Comparison of ENCODE assay signal across 8 mouse cellular contexts in genomic region chr19:44554490-44554860, GRCm38 (mm10). TPM values are rescaled to one million over a fixed set of nuclear protein-coding genes. Genes with fewer than 3 reads are reported as not detected.
DNase-seq lines count a peak whose midpoint lies in the region; ATAC-seq lines count a peak whose summit lies in the region.

No protein-coding gene starts in this region.

- no peak for ATAC-seq in forebrain, embryonic 11.5 days (replicated peaks; ENCODE audit: low FRiP score)
- no peak for ATAC-seq in liver, embryonic 13.5 days (ENCODE audit: low read depth)
- ATAC-seq in stomach, embryonic 16.5 days (ENCODE audit: insufficient read depth, low FRiP score), result no peak

- peak overlapping the region; percentile 91 for H3K4me2 ChIP-seq in forebrain, embryonic 11.5 days (ENCODE audit: low read depth, low read length, severe bottlenecking)
- H3K4me2 ChIP-seq in liver, embryonic 13.5 days, result peak overlapping the region; percentile 80
- H3K4me2 ChIP-seq in stomach, embryonic 16.5 days (ENCODE audit: low read depth, low read length), result peak overlapping the region; percentile 80

- H3K36me3 ChIP-seq in forebrain, embryonic 11.5 days (ENCODE audit: control insufficient read depth, insufficient read depth, low read length), result peaks cover 8% of the 10 kb centered on the region
- H3K36me3 ChIP-seq in liver, embryonic 13.5 days, result peaks cover 39% of the 10 kb centered on the region
- H3K36me3 ChIP-seq in stomach, embryonic 16.5 days (ENCODE audit: control insufficient read depth, insufficient read depth, low read length), result peaks cover 16% of the 10 kb centered on the region; the same call in 1 of the 2 replicates

- peak; percentile 91 for DNase-seq in heart, adult 11 months
- no peak for DNase-seq in heart, postnatal 10 days
- peak; percentile 27 to 31 for DNase-seq in B cell, adult 2 months
- DNase-seq in forebrain, embryonic 11.5 days (ENCODE audit: low spot score), result no peak
- no peak for DNase-seq in liver, embryonic 13.5 days
- no peak for DNase-seq in embryo, embryonic 10.5 days (ENCODE audit: low spot score)
- no peak for DNase-seq in left cerebral cortex, postnatal 4 days

- H3K9me3 ChIP-seq in forebrain, embryonic 11.5 days (ENCODE audit: control insufficient read depth, low read length), result no peaks in the 10 kb centered on the region
- no peaks in the 10 kb centered on the region for H3K9me3 ChIP-seq in liver, embryonic 13.5 days (replicated peaks)
- H3K9me3 ChIP-seq in stomach, embryonic 16.5 days (replicated peaks; ENCODE audit: control insufficient read depth, low read length), result no peaks in the 10 kb centered on the region

- WGBS in forebrain, embryonic 11.5 days, result 6% methylated on average over 8 of the region's 8 CpGs
- 1% methylated on average over 8 of the region's 8 CpGs for WGBS in liver, embryonic 13.5 days (ENCODE audit: insufficient replicate concordance)
- 2% methylated on average over 8 of the region's 8 CpGs for whole genome bisulfite sequencing in stomach, embryonic 16.5 days

- no peaks in the 10 kb centered on the region for H3K27me3 ChIP-seq in forebrain, embryonic 11.5 days (ENCODE audit: control insufficient read depth, insufficient read depth, low read length)
- H3K27me3 ChIP-seq in liver, embryonic 13.5 days, result peaks cover 10% of the 10 kb centered on the region
- H3K27me3 ChIP-seq in stomach, embryonic 16.5 days (ENCODE audit: control insufficient read depth, insufficient read depth, low read length), result no peaks in the 10 kb centered on the region

- intact Hi-C loops in heart, postnatal 10 days (cut with DNase I), result no loop called here
- intact Hi-C loops in left cerebral cortex, postnatal 4 days (cut with DNase I), result no loop called here

- H3K27ac ChIP-seq in forebrain, embryonic 11.5 days (ENCODE audit: low read depth, low read length), result no peak overlapping the region
- H3K27ac ChIP-seq in liver, embryonic 13.5 days, result peak overlapping the region; percentile 70
- peak overlapping the region; percentile 73; the same call in 1 of the 2 replicates for H3K27ac ChIP-seq in stomach, embryonic 16.5 days (ENCODE audit: low read length)

- H3K4me3 ChIP-seq in forebrain, embryonic 11.5 days (ENCODE audit: low read depth, low read length), result peak overlapping the region; percentile 93
- H3K4me3 ChIP-seq in liver, embryonic 13.5 days (replicated peaks), result peak overlapping the region; percentile 91
- H3K4me3 ChIP-seq in stomach, embryonic 16.5 days (replicated peaks; ENCODE audit: low read length), result peak overlapping the region; percentile 78

- H3K9ac ChIP-seq in forebrain, embryonic 11.5 days (ENCODE audit: low read length), result peak overlapping the region; percentile 92
- peak overlapping the region; percentile 92 for H3K9ac ChIP-seq in liver, embryonic 13.5 days
- H3K9ac ChIP-seq in stomach, embryonic 16.5 days (ENCODE audit: low read length), result peak overlapping the region; percentile 98

- H3K4me1 ChIP-seq in forebrain, embryonic 11.5 days (replicated peaks; ENCODE audit: control insufficient read depth, insufficient read depth, low read length), result no peaks in the 10 kb centered on the region
- H3K4me1 ChIP-seq in liver, embryonic 13.5 days (replicated peaks), result peaks cover 19% of the 10 kb centered on the region
- H3K4me1 ChIP-seq in stomach, embryonic 16.5 days (ENCODE audit: control insufficient read depth, insufficient read depth, low read length), result peaks cover 6% of the 10 kb centered on the region

RNA-seq across cellular contexts. Expression of gene Ndufb8, which starts 0.8 kb away (rescaled TPM):
- 1,000 to 10,000 TPM; 1,469 to 1,488 TPM for total RNA-seq in heart, postnatal 10 days (2021)
- 424 and 454 TPM in 2 replicates for polyA plus RNA-seq in forebrain, embryonic 11.5 days (2014; fragmentation: Nextera tagmentation; extraction: Ambion mirVana)
- polyA plus RNA-seq in liver, embryonic 13.5 days (2015; fragmentation: Nextera tagmentation; extraction: Ambion mirVana), result 345 and 371 TPM in 2 replicates
- polyA plus RNA-seq in stomach, embryonic 16.5 days (2015; fragmentation: Nextera tagmentation; extraction: Ambion mirVana), result 524 and 535 TPM in 2 replicates
- total RNA-seq in left cerebral cortex, postnatal 4 days (2021), result 100 to 1,000 TPM; 294 to 322 TPM

RNA-seq across cellular contexts. Expression of gene Gm20538, which starts 1.8 kb away (rescaled TPM):
- total RNA-seq in heart, postnatal 10 days (2021), result not detected
- not detected in 2 replicates for polyA plus RNA-seq in forebrain, embryonic 11.5 days (2014; fragmentation: Nextera tagmentation; extraction: Ambion mirVana)
- not detected in 2 replicates for polyA plus RNA-seq in liver, embryonic 13.5 days (2015; fragmentation: Nextera tagmentation; extraction: Ambion mirVana)
- polyA plus RNA-seq in stomach, embryonic 16.5 days (2015; fragmentation: Nextera tagmentation; extraction: Ambion mirVana), result 0.97 TPM in 1 of 2 replicates, not detected in the other
- not detected for total RNA-seq in left cerebral cortex, postnatal 4 days (2021)

RNA-seq across cellular contexts. Expression of gene Hif1an, which starts 8.2 kb away (rescaled TPM):
- 10 to 100 TPM; 45.6 to 54.0 TPM for total RNA-seq in heart, postnatal 10 days (2021)
- 33.0 and 33.3 TPM in 2 replicates for polyA plus RNA-seq in forebrain, embryonic 11.5 days (2014; fragmentation: Nextera tagmentation; extraction: Ambion mirVana)
- 10.6 and 13.3 TPM in 2 replicates for polyA plus RNA-seq in liver, embryonic 13.5 days (2015; fragmentation: Nextera tagmentation; extraction: Ambion mirVana)
- polyA plus RNA-seq in stomach, embryonic 16.5 days (2015; fragmentation: Nextera tagmentation; extraction: Ambion mirVana), result 30.7 and 32.1 TPM in 2 replicates
- 10 to 100 TPM; 33.3 to 37.9 TPM for total RNA-seq in left cerebral cortex, postnatal 4 days (2021)

RNA-seq across cellular contexts. Expression of gene Sec31b, which starts 8.8 kb away (rescaled TPM):
- total RNA-seq in heart, postnatal 10 days (2021), result 1 to 10 TPM; 4.5 to 4.7 TPM
- polyA plus RNA-seq in forebrain, embryonic 11.5 days (2014; fragmentation: Nextera tagmentation; extraction: Ambion mirVana), result 0.81 and 0.84 TPM in 2 replicates
- polyA plus RNA-seq in liver, embryonic 13.5 days (2015; fragmentation: Nextera tagmentation; extraction: Ambion mirVana), result 0.29 and 0.43 TPM in 2 replicates
- 0.75 and 0.92 TPM in 2 replicates for polyA plus RNA-seq in stomach, embryonic 16.5 days (2015; fragmentation: Nextera tagmentation; extraction: Ambion mirVana)
- under 1 TPM in 1 of 2 experiments, not detected in 1; 0.28 TPM for total RNA-seq in left cerebral cortex, postnatal 4 days (2021)

Comparison
In these comparisons a context has a peak if more than half of its experiments do, and no peak if none do; other contexts are left out.
1. DNase-seq: peak in heart, adult 11 months (single experiment) and B cell, adult 2 months (2 of 2); none in heart, postnatal 10 days (0 of 2), forebrain, embryonic 11.5 days (single experiment), liver, embryonic 13.5 days (single experiment), embryo, embryonic 10.5 days (single experiment) and left cerebral cortex, postnatal 4 days (single experiment).
2. Peak in every context shown above with its lines, with median percentiles within 50 percentile points of each other: H3K4me2 ChIP-seq, H3K4me3 ChIP-seq and H3K9ac ChIP-seq.